Mouse (Mus musculus) small intestine, adult 2 months (tissue): ENCODE measurements around the gene Umodl1.

ENCODE experiments used
- CTCF ChIP-seq: fragments of 200-500 bp; IDR thresholded peaks from 2 replicates; pipeline ENCODE4 v1.5.1; 2012; ENCODE audit warnings: low read depth, mild to moderate bottlenecking, control low read depth, inconsistent platforms, low read length, moderate library complexity, mixed read lengths; ENCODE audit not compliant: insufficient replicate concordance, insufficient read length; ENCODE audit errors: extremely low read depth
- POLR2A ChIP-seq: fragments of 200-500 bp; IDR thresholded peaks from 2 replicates; pipeline ENCODE4 v1.6.1; 2012; ENCODE audit warnings: low read depth, mild to moderate bottlenecking, control low read depth, inconsistent platforms, low read length, moderate library complexity

DNA sequence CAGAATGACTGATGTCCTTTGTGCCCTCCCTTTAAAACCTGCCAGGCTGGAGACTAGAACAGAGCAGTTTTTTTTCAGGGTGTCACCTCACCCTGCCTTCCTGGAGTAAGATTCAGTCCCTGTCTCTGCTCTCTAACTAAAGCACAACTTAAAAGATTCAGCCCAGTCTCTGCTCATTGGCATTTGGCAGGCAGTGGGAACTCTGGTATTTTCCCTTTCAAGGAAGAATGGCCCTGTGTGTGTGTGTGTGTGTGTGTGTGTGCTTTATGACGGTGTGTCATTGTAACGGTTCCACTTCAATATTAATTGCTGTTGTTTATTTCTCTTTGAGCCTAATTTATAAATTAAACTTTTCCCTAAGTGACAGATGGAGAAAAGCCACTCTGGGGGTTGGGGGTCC is 88.3 kb downstream of the Umodl1 start:
- TF ChIP-seq CTCF (no peak), POLR2A (no peak)
